Mouse (Mus musculus) heart, postnatal 14 days (tissue): Measurements from ENCODE around the gene Itga11. TPM values are rescaled to one million over a fixed set of nuclear protein-coding genes. Genes with fewer than 3 reads are reported as not detected.
A peak's percentile ranks its signal among the peaks of the same experiment; 100 is the strongest.

Source experiments
- DNase-seq, 2 experiments: peaks; one replicate each; pipeline ENCODE4 v3.0.0; 2021 to 2022
- intact Hi-C: fragments of 180-260 bp; cut with DNase I; formaldehyde crosslinking; loops from one replicate; pipeline ENCODE4 v1.15.1; 2025
- total RNA-seq, 2 experiments: library from RNA; stranded (reverse); gene quantifications; 2 replicates each; pipeline ENCODE4 v1.2.3; 2021

Gene Itga11
- total RNA-seq, 2 experiments from 2014 or later = 1.6 to 2.1 TPM

DNA sequence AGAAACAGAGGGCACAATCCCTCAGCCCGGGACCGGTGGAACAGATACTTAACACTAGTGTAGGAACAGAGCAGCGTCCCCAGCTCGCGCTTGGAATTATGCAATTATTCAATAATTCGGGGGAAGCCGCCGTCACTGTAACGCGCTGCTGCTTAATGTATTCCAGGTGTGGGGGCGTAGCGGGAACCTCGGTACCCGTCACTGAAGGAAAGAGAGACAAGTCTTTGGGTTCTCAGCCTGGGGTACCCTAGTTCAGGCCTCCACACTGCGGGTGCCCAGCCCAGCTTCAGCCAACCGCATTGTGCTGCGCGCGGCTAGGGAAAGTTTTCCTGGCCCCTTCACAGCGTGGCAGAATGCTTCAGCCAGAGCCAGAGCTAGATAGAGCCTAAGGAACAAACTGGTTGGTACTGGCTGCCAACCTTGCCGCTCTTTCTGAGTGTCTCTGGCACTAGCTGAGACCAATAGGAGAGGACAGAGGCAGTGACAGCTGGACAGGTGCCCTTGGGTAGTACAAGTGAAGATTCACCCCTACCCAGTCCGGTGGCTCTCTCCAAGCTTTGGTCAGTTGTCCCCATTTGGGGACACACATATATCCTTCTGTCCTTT, 1.0 kb downstream of the Itga11 start:
- DNase-seq = peak; percentile 24 to 38
- intact Hi-C loops = no loop called here

DNA sequence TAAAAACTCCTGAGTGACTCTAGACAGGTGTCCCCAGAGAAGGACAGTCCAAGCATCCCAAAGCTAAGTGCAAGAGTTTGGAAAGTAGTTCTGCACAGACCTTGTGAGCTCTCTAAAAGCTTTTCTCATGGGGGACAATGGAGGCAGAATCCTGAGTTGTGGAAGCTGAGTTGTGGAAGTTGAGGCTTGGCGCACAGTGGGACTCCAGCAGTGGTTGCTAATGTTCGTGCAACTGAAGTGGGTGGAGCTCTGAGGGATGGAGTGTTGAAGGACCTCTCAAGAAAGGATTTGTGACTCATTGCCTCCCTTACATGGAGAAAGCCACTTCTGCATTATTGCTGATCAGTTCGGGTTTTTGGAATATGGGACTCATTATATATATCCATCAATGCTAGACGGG, 1.8 kb downstream of the Itga11 start:
- intact Hi-C loops = no loop called here

DNA sequence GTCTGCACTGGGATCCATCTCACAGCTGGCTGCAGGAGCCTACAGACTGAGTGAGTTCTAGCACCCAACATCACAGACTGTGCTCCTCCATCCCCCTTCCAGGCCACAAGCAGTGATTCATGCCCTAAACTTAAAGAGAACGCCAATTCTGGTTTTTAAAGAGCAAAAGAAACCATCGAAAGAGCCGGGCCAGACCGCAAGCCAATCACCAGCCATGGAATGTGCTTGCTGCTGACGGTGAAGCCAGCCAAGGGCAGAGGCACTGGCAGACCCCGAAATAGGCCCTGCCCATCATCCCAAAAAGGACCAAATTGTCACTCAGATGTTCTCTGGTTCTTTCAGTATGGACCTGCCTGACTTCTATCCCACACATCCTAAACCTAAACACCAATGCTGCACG, 6.7 kb downstream of the Itga11 start:
- no peak for DNase-seq
- intact Hi-C loops = no loop called here

More for the DNA sequence above, 1.8 kb downstream of the Itga11 start:
- DNase-seq = no peak

DNA sequence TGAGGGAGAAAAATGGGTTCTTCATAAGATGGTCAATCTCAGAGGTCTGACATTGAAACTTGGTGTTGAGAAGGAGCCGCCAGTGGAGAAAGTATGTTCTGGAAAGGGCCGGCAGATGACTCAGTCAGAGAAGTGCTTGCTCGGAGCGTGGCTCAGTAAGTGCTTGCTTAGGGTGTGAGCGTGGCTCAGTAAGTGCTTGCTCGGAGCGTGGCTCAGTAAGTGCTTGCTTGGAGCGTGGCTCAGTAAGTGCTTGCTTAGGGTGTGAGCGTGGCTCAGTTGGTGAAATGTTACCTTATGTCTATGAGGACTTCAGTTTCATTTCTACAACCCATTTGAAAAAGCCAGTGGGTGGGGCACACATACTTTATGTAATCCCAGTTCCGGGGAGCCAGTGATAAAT, 12.1 kb downstream of the Itga11 start:
- intact Hi-C loops = no loop called here
- no peak for DNase-seq

DNA sequence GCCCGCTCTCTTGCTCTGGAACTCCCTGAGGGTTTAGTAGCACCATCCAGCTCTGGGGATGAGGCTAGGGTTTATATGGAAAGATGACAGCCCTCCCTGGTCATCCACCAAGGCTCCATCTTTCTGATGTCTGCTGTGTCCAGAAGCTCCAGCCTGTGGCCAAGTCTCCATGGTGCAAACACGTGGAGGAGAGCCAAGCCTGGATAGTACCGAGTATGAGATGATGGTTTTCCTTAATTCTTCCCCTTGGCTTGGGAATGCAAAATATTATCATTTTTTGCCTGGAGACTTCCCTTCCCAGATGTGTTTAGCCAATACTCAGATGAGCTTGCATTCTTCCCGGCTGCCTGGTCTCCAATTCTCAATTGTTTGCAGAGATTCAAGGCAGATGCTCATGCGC, 16.4 kb downstream of the Itga11 start:
- peak; percentile 48 to 56 for DNase-seq
- intact Hi-C loops = no loop called here

DNA sequence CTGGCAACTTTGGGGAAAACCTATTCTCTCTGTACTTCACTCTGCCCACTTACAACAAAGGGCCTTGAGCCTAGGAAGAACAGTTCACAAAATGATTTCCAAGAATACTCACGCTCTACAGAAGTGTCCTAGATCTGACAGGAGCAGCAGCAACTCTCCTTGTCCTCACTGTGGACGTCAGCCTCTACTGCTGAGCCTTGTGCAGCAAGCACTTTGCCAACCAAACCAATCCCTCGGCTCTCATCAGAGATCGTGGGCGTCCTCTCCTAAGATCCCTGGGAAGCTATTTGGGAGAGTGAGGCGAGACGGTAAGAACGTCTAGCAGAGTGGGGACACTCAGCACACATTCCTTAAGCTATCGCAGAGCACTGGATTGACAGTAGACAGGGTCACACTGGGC, 17.6 kb downstream of the Itga11 start:
- DNase-seq = no peak
- intact Hi-C loops = no loop called here

DNA sequence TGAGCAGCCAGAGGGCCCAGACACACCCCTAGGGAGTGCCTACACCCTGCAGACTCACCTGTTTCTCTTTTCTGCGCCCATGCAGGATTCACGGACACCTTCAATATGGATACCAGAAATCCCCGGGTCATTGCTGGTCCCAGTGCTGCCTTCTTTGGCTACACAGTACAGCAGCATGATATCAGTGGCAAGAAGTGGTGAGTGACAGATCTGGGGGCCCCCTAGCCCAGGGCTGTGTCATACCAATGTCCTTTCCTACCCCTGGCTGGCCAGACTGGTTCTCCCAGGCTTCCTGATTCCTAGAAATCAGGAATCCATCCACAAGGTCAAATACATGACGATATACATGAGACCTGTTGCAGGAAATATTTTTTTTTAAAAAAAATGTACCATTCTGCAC, 19.2 kb downstream of the Itga11 start:
- no peak for DNase-seq
- intact Hi-C loops = no loop called here

DNA sequence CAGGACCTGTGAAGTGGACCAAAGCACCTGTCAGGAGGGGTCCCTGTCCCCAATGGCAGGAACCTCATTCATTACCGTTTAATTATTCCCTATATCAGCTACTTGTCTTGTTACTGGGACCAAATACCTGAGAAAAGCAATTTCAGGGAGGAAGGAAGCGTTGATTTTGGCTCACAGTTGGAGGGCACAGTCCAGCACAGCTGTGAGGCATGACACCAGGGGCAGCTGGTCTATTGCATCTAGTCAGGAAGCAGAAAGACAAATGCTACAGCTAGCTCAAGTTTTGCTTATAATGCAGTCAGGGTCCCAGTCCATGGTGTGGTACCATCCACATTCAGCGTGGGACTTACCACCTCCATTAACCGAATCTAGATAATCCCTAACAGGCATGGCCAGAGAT, 29.6 kb downstream of the Itga11 start:
- intact Hi-C loops = no loop called here
- DNase-seq = no peak

DNA sequence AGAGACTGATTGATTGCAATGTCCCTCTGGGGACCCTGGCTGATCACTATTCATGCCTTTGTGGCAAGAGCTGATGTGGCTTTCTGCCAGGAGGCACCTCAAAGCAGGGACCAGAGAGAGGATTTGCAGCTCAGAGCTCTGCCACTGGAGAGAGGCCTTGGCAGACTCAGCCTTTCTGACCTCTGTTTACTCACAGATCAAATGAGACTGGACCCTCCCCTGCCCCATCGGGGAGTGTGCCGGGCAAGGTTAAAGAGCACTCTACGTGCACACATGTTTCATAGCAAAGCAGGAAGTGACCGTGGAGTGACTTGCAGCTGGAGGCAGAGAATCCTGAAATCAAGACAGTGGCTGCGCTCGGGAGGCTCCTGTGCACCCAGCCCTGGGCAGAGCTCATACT, 30.2 kb downstream of the Itga11 start:
- intact Hi-C loops = no loop called here
- no peak for DNase-seq

DNA sequence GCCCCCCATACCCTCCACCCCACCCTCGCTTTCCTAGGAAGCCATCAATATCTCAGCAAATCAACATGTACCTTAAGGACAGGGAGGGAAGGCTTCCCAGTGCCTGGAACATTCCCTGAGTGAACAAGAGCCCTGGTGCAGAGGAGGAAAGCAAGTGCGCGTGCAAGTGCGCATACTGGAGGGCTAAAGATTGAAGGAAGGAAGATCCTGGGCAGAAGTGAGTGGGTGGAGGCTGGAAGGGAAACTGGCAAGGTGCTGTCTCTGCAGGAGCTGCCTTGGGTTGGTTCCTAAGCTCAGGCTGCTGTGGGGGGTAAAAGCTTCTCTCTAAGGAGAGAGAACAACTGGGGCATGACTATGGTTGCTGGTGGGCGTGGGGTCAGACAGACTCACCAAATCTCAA, 32.4 kb downstream of the Itga11 start:
- DNase-seq = no peak
- intact Hi-C loops = no loop called here

DNA sequence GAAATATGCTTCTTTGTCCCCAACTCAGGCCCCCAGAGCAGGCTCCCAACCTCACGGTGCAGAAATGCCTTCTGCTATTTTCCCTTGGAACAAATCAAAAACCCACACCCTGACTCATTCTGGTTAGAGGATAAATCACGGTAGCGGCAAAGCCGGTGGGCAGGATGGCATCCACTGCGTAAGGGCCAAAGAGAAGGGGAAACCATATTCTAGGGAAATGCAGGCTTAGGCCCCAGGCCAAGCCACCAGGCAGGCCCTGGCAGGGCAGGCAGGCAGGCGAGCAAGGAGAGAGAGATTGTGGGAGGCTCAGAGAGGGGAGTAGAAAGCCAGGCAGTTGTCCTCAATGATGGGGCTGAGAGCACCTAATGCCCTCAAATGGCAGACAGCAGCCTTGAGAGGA, 34.7 kb downstream of the Itga11 start:
- DNase-seq = no peak
- intact Hi-C loops = no loop called here

DNA sequence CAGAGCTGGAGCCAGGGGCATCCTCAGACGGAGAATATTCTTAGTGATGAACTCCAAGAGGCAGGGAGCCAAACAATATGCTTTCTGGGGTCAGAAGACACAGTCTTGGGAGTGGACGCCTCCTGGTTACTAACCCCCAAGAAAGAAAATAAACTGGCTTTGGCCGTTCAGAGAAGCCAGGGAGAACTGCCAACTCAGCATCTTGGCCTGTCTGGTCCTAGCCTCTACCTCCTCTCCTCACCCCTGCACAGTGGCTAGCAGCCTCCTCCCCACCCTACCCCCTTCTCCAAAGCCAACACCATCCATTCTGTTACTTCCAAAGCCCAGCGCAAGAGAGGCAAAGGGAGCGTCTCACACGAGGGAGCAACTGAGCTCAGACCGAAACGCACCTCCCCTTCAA, 35.4 kb downstream of the Itga11 start:
- no peak for DNase-seq
- intact Hi-C loops = no loop called here

DNA sequence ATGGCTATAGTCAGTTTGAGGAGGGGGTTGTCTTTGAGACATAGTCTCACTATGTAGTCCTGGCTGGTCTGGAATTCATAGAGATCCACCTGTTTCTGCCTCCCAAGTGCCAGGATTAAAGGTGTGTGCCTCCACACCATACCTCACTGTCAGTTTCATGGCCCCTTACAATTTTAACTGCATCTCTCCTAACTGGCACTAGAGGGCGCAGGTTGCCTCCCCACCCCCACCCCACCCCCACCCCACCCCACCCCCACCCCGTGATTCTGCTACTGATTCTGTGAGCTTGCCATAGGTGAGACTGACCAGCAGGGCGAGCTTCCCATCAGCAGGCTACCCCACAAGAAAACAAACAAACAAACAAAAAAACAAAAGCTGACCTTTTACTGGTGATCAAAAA, 36.7 kb downstream of the Itga11 start:
- no peak for DNase-seq

DNA sequence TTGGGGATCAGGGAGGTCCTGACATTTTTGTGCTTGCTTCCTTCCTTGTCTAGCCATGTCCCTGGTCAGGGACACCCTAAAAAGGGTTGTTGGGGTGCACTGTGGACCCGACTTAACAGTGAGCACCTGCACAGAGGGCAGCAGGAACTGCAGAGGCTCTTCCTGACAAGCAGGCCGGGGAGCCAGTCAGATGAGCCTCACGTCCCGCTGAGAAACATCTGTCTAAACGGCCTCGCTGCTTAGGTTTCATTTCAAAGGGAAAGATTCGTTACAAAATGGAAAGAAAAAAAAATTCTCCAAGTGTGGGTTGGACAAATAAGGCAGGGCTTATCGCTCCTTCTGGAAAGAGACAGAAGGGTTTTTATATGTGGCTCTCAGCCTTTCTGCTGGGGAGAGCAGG, 40.4 kb downstream of the Itga11 start:
- intact Hi-C loops = no loop called here
- DNase-seq = no peak

More for the DNA sequence above, 36.7 kb downstream of the Itga11 start:
- intact Hi-C loops = no loop called here

DNA sequence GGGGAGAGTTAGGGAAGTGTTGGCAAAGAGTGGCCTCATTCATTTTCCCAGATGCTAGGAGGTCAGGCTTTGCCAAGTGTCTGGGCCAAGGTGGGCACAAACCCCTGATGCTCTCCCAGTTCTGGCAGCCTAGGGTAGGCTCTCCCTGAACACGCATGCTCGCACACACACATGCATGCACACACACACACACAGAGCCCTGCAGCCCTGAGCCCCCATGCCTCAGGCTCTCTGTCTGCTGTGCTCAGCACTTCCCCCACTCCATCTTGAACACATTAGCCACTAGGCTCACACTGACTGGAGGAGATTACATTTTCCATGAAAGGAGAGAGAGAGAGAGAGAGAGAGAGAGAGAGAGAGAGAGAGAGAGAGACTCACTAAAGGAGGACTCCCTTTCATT, 44.2 kb downstream of the Itga11 start:
- no peak for DNase-seq
- intact Hi-C loops = no loop called here

DNA sequence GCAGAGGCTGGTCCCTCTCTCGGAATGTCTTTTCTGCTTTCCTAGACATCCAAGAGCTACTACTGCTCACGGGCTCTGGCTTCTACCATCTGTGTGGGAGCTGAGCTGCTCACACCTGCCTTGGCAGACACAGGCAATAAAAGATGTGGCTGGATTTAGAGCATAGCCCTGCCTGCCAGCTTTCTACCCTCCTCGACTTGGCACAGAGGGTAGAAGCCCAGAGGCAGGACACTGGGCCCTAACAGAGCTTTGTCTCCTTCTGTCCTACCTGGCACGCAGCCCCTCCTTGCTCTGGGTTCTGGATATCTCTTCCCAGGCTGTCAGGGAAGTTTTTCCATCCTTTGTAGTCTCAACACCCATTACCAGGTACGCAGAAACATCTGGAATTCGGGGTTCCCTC, 45.1 kb downstream of the Itga11 start:
- DNase-seq = no peak
- intact Hi-C loops = no loop called here

DNA sequence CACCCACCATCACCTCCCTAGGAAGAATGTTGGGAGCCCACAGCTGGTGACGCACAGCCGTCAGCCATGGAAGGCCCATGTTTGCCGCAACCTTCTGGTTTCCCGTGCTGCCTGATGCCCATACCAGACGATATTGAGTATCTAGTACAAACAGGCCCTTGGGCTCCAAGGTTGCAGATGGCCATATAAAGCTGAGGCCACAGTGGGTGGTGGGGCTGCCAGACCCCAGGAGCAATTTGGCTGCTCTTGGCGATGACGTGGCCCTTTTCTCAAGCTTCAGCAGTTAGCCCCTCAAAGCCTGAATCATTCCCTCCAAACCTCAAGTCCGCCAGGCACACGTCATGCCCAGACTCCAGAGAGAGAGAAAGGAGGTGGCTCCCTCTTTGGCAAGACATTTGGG, 46.5 kb downstream of the Itga11 start:
- intact Hi-C loops = no loop called here

DNA sequence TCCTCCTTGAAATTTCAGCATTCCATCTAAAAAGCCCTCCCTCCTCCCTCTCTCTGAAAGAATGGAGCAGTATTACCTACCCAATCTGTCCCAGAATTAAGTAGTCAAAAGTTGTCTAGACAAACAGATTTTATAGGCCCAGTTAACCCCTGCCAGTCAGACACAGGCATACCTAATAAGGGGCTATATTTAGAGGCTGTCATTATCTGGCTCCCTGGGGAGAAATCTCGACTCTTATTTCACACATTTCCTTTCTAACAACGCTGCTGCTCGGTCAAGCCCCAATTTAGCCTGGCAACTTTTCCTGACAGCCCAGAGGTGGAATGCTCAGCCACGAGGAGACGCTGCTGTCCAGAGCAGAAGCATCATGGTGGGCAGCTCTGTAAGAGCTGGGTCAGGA, 47.6 kb downstream of the Itga11 start:
- intact Hi-C loops = no loop called here
- no peak for DNase-seq

More for the DNA sequence above, 46.5 kb downstream of the Itga11 start:
- DNase-seq = no peak

DNA sequence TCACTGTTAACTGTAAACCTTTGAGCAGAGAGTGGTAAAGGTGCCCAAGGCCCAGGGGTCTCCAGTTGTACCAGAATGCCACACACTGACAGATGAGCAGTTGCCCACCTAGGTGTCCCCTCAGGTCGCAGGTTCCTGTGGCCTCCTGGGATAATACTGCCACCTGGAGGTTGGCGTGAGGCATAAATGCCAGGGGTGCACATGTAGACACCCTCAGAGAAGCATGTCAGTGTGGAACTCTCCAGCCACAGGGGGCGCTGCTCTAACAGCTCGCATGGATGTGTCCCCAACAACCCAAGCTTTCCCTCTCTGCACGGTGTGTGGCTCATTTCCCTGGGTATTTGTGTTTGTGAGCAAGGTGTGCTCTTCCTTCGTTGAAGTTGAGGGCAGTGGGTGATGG, 48.8 kb downstream of the Itga11 start:
- DNase-seq = no peak

DNA sequence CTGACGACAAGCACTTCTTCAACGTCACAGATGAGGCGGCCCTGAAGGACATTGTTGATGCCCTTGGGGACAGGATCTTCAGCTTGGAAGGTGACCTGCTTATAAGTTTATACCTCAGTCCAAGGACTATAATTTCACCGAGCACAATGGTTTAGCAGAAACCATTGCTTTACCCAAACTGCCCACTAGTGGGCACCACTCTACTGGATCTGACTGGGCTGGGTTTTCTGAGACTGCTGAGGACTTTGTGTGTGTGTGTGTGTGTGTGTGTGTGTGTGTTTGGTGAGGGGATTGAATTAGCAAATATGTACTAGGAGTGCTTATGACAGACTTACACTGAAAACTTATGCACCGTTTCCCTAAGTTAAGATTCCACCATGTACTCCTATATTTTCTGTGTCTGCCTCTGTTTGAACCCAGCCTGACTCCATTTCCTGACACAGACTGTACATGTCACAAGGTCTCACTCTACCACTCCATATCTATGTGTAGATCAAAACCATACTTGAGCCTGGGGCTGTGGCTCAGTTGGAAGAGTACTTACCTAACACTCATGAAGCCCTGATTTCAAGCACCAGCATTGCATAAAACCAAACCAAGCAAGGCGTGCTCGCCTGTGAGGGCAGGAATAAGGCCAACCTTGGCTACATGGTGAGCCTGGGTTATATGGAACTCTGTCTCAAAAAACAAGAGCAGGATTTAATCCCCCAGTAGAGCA, 67.1 kb downstream of the Itga11 start:
- peak; percentile 27 to 66 for DNase-seq
- intact Hi-C loops = loop anchor here (1.0 to 5.0 kb wide), 2 partner anchors 33 to 83 kb away; no protein-coding TSS in a partner anchor

More for the DNA sequence above, 48.8 kb downstream of the Itga11 start:
- intact Hi-C loops = no loop called here

DNA sequence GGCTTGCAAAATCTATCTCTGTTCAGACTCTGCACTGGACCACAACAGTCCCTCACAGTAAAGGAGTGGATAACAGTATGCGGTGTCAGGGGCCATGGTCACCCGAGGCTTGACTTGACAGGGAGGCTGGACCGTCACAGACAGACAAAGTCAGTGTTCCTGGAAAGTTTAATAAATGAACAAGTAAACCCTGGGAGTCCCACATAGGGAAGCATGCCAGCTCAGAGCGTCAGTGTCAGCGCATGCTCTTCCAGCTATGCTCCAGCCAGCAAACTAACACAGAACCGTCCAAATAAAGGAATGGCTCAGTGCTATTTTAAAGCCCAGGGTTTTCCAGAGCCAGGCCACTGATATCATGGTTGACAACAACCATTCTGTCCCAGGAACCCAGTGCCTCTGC, 69.0 kb downstream of the Itga11 start:
- intact Hi-C loops = no loop called here
- no peak for DNase-seq

DNA sequence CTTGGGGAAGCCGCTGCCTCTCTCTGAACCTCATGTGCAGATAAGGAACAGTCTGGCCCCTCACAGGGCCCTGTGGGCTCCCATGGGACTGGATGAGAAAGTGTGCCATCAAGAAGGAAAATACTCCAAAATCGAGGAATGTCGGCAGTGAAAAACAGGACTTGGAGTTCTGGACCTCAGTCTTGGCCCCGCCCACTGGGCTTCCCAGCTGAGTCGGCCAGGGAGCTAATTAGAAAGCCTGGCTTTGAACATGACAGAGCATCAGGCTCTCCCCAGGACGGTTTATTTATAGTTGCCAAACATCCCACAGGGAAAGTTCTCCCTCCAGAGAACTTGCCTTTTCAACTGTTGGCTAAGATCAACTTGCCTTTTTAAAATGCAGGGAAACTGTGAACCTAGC, 72.0 kb downstream of the Itga11 start:
- DNase-seq = peak; percentile 39 to 42
- intact Hi-C loops = no loop called here
